ENCODE assay signal across 10 mouse cellular contexts in the genomic region with DNA sequence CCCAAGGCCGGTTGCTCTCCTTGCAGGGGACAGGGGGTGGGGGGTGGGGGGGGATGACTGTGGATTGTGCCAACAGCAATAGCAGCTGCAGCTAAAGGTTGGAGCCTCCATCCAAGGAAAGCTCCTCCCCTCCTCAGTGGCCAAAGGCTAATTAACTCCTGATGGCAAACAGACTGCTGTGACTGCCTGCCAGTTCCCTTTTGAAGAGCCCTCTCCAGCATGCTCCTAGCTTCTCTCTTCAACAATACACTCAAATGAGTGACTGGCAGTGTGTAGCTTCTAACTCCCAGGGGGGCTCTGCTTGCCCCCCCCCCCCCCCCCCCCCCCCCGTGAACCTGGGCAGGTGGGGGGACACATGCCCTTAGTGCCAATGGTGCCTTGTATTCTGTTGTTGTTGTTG.
DNase-seq lines count a peak whose midpoint lies in the region; ATAC-seq and TF ChIP-seq lines count a peak whose summit lies in the region.
"Had no signal": no experiment of that assay in that cellular context is flagged by ENCODE, and none has a peak within 500 bp of the region (broad histone marks: within the 10 kb centered on the region; RNA-seq: fewer than 3 reads in every experiment).

No protein-coding gene starts in this region.

- H3K4me2 ChIP-seq in lung, embryonic 14.5 days: no peak overlapping the region
- 0 out of 2 replicates have a peak overlapping the region, but pooled peaks have one; percentile 6 for H3K4me2 ChIP-seq in limb, embryonic 12.5 days
- H3K4me2 ChIP-seq: midbrain, embryonic 12.5 days had no signal

- no peaks in the 10 kb centered on the region for H3K9me3 ChIP-seq in lung, embryonic 14.5 days (ENCODE audit: low read depth, low read length)
- no peaks in the 10 kb centered on the region for H3K9me3 ChIP-seq in limb, embryonic 12.5 days
- H3K9me3 ChIP-seq: midbrain, embryonic 12.5 days had no signal

- no peak overlapping the region for H3K27ac ChIP-seq in lung, embryonic 14.5 days (ENCODE audit: low read depth)
- peak overlapping the region; percentile 66; the same call in 1 of the 2 replicates for H3K27ac ChIP-seq in limb, embryonic 12.5 days
- H3K27ac ChIP-seq: left cerebral cortex, adult 2 months; midbrain, embryonic 12.5 days had no signal

- DNase-seq in lung, embryonic 14.5 days: peak; percentile 54
- no peak for DNase-seq in lung, adult 2 months
- peak; percentile 52 for DNase-seq in embryo, embryonic 9.5 days (ENCODE audit: extremely low spot score)
- DNase-seq in forelimb bud, embryonic 11.5 days (ENCODE audit: low read depth, low spot score): peak; percentile 75
- no peak for DNase-seq in heart, adult 11 months
- no peak for DNase-seq in left cerebral cortex, postnatal 14 days (ENCODE audit: low spot score in 2 of 2)
- DNase-seq: adrenal gland, adult 8-10 months had no signal

- intact Hi-C loops in left cerebral cortex, postnatal 14 days (cut with DNase I): no loop called here

- H3K36me3 ChIP-seq in lung, embryonic 14.5 days (ENCODE audit: insufficient read depth): no peaks in the 10 kb centered on the region
- no peaks in the 10 kb centered on the region for H3K36me3 ChIP-seq in limb, embryonic 12.5 days
- H3K36me3 ChIP-seq: midbrain, embryonic 12.5 days had no signal

- H3K27me3 ChIP-seq in lung, embryonic 14.5 days (ENCODE audit: insufficient read depth, low read length): no peaks in the 10 kb centered on the region
- no peaks in the 10 kb centered on the region for H3K27me3 ChIP-seq in limb, embryonic 12.5 days
- H3K27me3 ChIP-seq: midbrain, embryonic 12.5 days had no signal

- TF ChIP-seq CTCF in lung, embryonic 14.5 days (IDR thresholded peaks at IDR 0.05; ENCODE audit: low read depth): no peak
- TF ChIP-seq CTCF in lung, adult 2 months (IDR thresholded peaks at IDR 0.05; ENCODE audit: insufficient read depth, low read length): no peak

- H3K4me1 ChIP-seq in lung, embryonic 14.5 days (ENCODE audit: insufficient read depth): 0 out of 2 replicates have a peak, but pooled peaks cover 8% of the 10 kb centered on the region
- no peaks in the 10 kb centered on the region for H3K4me1 ChIP-seq in lung, adult 2 months (ENCODE audit: control insufficient read depth, insufficient read depth, low read length)
- H3K4me1 ChIP-seq in limb, embryonic 12.5 days (replicated peaks): peaks cover 41% of the 10 kb centered on the region

- H3K4me3 ChIP-seq in lung, embryonic 14.5 days (ENCODE audit: low read depth, low read length): no peak overlapping the region
- no peak overlapping the region for H3K4me3 ChIP-seq in lung, adult 2 months (replicated peaks; ENCODE audit: extremely low read depth, low read depth, low read length)
- H3K4me3 ChIP-seq in limb, embryonic 12.5 days (replicated peaks): no peak overlapping the region
- H3K4me3 ChIP-seq: left cerebral cortex, adult 2 months; midbrain, embryonic 12.5 days had no signal

- H3K9ac ChIP-seq in lung, embryonic 14.5 days: no peak overlapping the region
- no peak overlapping the region for H3K9ac ChIP-seq in limb, embryonic 12.5 days (replicated peaks)
- H3K9ac ChIP-seq: midbrain, embryonic 12.5 days had no signal

- no peak for TF ChIP-seq POLR2A in lung, adult 2 months (IDR thresholded peaks at IDR 0.05; ENCODE audit: borderline replicate concordance, extremely low read depth, low read depth, low read length)

- no peak for ATAC-seq in lung, embryonic 14.5 days (ENCODE audit: insufficient read depth)
- ATAC-seq in limb, embryonic 12.5 days (ENCODE audit: insufficient number of reproducible peaks, insufficient read depth, low FRiP score, low TSS enrichment, low read depth): no peak

- WGBS in lung, embryonic 14.5 days: 4% methylated on average over 2 of the region's 2 CpGs
- 25% methylated on average over 2 of the region's 2 CpGs for WGBS in lung, adult 2 months
- WGBS in limb, embryonic 12.5 days: 0% methylated on average over 1 of the region's 2 CpGs

Comparison
In these comparisons a context has a peak if more than half of its experiments do, and no peak if none do; other contexts are left out.
1. DNase-seq: peak in lung, embryonic 14.5 days (single experiment), embryo, embryonic 9.5 days (single experiment) and forelimb bud, embryonic 11.5 days (single experiment); none in lung, adult 2 months (single experiment), heart, adult 11 months (single experiment) and left cerebral cortex, postnatal 14 days (0 of 2).